Mouse (Mus musculus) spleen, postnatal 36 days (tissue): ENCODE measurements around the gene Zfp366.

Experiments
- DNase-seq, 2 experiments: peaks; one replicate each; pipeline ENCODE4 v3.0.0; 2022; ENCODE audit warnings: low spot score in 2 of 2, mixed read lengths in 1 of 2

The Zfp366 gene

DNA sequence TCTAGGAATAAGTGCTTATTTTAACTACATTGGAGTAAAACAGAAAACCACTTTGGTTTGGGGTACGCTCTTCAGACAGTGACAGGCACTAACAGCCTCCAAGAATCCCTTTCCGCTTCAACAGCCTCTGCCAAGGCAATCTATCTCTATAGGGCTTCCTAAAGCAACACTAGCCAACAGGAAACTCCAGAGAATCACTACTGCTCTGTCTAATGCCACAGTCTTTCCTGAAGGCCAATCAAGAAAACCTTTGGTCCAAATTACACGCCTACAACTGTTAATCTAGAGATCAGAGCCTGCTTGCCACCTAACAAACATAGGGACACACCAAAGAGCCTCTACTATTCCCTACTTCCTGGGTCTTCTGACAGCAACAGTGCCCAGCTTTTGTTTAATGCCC lies 42.2 kb downstream of the Zfp366 start:
- DNase-seq: no peak

DNA sequence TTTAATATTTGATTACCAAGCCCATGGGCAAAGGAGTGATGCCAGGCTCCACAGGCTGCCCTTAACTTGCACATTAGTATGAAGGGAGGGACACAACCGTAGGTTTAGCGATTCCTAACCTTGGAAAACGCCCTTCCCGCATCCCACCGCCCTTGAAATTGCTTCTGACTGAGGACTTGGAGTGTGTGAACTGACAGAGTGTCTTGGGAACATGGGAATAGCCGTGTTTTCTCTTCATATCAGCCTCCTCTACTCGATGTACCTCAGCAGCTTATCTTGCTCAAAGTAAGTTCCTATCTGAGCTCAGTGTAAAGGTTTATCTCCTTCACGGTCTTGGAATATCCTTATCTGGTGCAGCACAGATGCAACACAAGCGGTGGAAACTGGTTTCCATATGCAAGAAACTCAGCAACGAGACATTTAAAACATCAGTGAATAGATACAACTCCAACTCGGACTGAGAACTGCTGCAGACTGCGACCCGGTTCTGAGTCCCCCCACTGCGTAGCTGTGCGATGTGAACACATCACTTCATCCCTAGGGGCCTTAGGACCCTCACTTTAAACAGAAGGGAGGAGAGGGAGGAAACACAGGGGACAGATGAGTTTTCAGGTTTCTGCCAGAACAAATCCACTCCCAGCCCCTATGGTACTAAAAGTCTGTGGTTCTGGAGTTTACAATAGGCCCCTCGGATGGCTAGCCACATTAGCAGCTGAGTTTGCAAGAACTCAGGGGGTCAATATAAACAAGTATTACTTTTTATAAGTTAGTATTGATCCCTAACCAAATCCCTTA lies 43.0 kb downstream of the Zfp366 start:
- DNase-seq: no peak

DNA sequence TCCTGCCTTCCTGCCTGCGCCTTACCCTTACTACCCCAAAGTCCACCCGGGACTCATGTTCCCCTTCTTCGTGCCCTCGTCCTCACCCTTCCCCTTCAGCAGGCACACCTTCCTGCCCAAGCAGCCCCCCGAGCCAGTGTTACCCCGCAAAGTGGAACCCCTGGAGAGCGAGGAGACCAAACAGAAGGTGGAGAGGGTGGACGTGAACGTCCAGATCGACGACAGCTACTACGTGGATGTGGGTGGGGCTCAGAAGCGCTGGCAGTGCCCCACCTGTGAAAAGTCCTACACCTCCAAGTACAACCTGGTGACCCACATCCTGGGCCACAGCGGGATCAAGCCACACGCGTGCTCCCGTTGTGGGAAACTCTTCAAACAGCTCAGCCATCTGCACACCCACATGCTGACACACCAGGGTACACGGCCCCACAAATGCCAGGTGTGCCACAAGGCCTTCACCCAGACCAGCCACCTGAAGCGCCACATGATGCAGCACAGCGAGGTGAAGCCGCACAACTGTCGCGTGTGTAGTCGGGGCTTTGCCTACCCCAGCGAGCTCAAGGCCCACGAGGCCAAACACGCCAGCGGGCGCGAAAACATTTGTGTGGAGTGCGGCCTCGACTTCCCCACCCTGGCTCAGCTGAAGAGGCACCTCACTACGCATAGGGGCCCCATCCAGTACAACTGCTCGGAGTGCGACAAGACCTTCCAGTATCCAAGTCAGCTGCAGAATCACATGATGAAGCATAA lies 44.4 kb downstream of the Zfp366 start:
- DNase-seq: no peak

DNA sequence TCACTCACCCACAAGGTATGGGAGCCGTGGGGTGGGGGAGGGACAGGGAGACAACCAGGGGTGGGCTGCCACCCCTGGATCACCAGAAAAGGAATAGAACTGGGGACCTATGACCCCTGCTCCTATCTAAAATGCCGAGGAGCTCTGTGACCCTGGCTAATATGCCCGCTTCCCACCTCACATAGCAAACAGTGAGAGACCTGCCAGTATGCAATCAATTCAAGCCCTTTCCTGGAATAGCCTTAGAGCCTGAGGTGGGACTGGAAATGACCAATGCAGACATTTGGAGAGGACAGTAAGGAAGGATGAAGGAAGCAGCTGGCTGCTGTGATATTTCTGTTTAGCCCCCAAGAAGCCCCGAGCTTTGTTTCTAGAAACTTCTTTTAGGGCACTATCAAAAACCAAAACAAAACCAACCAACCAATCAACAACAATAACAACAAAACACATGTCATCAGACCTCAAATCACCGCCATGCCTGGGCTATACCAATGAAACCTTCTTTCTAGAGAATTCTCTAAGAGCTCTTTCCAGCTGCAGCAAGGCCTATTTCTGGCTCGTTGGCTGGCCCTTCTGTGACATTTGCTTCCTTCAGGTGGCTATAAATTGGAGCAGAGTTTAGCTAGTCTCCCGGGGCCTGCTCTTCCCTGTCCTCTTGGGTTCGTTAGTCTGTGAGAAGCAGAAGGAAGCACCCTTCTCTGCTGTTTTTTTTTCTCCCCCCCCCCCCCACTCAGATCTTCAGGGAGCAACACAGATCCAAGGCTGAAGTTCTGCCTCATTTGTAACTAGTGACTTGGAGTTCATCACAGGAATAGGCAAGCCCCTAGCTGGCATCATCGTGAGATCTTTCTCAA lies 45.2 kb downstream of the Zfp366 start:
- no peak for DNase-seq

DNA sequence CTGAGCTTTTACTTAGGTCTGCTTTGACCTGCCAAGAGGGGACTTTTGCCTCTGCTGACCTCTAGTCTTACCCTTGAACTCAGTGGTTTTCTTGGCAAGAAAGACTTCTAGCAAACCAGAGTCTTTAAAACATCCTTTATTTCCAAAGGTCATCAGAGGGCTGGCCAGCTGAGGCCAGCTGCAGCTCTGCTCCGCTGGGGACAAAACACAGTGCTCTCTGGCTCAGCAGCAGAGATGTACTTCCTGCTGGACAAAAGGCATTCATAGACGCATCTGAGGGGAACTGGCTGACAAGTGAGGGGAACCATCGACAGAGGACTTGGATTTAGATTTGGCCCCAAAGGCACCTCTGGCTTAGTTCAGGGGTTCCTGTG lies 45.9 kb downstream of the Zfp366 start:
- DNase-seq: peak in 1 of 2 experiments; percentile 11

DNA sequence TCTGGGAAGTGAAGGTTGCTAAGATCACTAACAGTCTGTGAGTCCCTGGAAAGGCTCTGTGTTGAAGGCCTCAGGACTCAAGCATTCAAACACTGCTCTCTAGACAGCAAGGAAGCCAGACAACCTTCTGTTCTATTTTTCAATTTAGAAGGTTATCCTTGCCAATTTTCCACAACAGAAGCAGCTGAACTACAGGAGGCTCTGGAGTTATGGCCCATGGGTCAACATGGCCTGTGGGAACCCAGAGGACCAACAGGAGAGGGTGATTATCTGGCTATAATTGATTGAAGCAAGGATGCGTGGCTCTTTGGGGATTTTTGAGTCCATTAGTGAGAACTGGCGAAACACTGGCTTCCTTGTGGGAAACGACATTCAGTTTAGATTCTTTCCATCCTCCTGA lies 48.7 kb downstream of the Zfp366 start:
- no peak for DNase-seq

DNA sequence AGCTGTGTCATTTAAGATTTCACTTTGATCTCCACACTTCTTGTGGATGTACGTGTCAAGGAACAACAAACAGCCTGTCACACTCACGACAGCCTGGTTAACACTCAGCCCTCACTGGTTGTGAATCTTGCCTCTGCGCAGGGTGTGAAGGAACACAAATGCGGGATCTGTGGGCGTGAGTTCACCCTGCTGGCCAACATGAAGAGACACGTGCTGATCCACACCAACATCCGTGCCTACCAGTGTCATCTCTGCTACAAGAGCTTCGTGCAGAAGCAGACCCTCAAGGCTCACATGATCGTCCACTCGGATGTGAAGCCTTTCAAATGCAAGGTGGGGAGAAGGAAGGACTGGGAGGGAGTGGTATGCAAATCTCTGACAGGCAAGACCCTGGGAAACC lies 49.3 kb downstream of the Zfp366 start:
- DNase-seq: no peak

DNA sequence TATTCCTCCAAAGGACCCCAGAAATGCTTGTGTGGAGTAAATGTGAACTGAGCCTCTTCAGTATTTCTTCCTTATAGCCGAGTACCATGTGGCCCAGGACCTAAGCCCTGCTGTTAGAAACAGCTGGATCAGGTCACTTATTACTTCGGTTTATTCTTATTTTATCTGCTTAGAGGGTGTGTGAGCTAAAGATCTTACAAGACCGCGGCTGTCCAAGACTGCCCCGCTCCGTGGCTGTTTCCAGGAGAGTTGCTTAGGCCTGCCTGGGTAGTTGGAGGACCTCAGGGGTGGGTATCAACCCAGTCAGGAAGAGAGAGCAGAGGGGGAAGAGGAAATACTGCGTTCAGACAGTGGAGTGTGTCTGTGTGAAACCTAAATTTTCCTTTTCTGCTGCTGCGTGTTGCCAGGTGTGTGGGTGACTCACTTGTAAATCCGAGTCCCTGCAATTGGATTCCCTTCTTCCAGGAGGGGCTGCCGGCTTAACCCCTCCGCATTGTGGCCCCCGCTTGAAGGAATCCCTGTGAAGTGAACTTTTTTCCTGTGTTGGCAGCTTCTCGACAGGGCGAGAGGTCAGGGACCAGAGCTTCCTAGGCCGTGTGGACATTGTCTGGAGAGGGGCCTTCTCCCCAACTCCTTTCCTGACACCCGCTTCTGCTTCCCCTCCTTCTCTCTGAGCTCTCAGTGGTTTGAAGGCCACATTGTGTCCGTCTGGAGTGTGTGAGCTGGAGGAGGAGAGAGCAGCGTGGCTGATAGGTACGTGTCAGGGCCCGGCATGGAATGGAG lies 51.0 kb downstream of the Zfp366 start:
- DNase-seq: no peak

DNA sequence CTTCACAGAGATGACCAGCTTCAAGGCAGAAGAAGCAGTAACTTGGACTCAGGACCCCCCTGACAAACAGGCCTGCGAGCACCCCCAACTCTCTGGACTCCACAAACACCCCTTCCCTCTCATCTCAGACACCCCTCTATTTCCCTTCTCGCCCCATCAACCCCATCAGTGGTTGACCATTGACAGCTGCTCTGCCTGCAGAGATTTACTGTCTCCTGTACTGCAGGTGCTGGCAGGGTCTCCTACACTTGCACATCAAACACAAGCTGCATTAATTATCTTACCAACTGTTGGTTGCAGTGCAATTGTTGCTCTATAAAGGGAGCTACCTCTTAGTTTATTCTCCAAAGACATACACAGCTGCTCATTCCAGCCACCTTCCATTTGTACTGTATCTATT lies 51.6 kb downstream of the Zfp366 start:
- no peak for DNase-seq

DNA sequence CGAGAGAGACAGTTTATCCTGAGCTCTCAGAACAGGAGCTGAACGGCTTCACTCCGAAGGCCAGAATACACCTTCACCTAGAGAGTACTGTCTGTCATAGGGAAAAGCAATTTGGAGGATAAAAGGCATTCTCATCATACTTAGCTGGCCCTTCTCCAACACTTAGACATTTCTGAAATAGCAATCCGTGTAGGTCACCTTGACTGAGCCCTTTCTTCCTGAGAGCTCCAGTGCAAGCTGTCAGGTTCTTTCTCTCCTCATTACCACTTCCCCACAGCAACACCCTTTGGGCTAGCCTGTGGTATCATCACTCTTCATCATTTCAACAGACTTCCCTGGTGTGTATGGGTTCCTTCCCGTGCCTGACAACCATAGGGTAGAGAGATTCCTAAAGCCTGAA lies 52.5 kb downstream of the Zfp366 start:
- DNase-seq: no peak

DNA sequence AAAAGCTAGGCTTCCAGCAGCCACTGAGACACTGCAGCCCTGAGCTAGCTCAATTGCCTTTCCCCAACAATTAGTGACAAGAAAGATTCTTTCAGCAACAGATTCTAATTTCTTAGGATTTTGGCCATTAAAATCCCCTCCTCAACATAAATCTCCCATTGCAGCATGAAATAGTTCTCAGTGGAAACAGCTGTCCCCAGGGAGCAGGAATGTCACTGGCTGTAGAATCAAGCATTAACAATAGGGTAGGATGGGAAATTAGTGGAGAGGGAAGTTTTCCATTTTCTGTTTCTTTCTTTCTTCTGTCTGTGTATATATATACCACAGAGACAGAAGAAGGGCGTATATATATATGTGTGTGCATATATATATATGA lies 53.2 kb downstream of the Zfp366 start:
- DNase-seq: no peak

DNA sequence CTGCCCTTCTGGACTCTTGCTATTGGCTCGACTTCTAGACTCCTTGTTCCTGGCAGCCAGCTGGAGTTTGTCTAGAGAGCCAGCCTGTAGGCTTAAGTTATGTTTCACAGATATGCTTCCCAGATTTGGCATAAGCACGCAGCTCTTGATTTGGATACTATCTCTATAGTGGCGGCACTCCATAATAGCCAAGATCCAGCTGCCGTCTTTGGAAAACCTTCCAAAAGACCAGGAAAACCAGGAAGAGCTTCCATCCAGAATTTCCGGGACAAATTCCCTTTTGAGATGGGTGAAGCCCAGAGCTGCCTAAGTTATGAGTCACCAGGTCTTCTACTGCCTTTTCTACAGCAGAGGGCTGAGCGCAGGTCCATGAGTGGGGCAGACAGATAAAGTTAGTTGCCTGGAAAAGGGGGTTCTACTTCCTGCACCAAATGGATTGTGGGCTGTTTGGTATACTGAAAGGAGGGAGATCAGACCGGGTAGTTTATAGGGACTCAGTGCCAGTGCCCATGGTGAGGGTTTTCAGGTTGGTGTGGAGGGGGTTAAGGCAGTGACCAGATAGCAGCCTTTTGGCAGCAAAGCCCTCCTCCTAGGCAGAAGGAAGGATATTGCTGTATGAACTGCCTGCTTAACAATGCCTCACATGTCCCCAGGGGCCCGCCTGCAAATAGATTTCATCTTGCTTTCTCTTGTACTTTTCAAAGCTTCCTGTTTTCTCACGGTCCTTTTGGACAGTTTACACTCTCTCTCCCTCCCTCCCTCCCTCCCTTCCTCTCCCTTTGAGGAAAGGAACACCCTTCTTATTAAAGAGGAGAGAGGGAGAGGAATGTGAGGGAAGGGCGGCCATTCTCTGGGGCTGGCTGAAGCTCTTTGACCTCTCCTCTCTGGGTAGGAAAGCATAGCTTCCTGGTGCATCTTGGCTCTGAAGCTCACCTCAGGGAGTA lies 53.9 kb downstream of the Zfp366 start:
- DNase-seq: peak; percentile 19 to 31

DNA sequence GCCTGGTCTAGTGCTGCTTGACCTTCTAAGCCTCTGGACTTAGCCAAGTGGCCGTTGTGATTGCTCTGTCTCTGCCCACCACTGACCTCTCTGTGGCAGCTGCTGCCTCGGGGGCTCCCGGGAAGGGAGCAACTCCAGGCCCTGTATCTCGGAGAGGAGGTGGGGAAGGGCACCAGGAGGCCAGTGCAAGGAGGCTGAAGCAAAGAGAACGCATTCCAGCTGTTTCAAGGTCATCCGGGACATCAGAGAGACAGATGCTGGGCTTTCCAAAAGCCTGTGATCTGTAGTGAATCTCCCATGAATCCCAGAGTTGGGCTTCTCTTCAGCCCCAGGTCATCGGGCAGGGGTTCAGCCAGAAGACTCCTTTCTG lies 54.5 kb downstream of the Zfp366 start:
- no peak for DNase-seq

DNA sequence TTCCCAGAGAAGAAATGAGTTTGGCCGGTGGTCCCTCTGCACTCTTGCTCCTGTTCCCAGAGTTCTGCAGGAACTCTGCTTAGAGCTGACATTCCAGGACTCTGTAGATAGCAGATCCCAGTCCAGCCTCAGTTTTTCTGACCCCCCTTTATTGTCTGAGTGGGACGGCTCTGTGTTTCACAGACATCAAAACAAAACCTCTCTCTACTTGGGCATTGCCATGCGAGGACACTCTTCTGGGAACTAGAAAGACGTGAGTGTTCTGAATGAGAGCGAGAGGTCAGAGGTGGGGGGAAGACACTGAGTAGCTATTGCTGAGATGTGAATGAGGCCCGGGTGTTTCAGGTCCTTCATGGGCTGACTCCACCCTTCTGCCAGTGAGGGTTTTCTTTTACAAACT lies 55.1 kb downstream of the Zfp366 start:
- DNase-seq: no peak

DNA sequence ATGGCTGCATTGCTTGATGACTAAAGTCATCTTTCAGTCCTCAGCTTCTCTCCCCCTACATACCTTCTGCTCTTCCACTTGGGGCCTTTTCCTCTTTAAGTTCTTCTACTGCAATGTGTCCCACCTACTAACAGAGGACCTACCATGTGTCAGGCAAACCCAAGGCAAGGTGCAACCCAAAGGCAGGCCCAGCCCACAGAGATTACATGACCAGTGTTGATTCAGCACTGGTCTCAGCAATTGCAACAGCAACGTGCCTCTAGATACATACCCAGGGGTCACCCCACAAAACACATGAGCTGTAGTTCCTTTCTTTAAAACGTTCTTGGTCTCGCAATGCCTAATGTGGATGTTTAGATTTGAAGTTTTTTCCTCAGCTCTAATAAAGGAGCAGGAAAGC lies 57.4 kb downstream of the Zfp366 start:
- DNase-seq: no peak

DNA sequence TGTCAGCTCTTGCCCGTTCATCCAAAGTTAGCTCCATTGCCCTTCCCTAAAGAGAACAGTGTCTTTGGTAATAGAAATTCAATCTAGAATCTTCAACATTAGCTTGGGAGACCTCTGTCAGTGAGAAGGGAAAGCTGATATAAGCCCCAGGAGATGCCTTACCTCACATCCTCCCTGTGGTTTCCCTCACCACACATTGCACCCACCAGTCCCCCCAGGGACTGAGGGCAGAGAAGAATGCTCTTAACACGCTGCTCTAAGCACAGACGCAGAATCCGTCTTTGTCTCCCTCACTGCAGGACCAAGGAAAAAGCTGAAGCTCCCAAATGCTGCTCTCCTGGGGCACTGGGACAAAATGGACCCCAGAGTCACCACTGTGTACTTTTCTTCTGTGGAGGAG lies 58.3 kb downstream of the Zfp366 start:
- peak; percentile 33 to 49 for DNase-seq

DNA sequence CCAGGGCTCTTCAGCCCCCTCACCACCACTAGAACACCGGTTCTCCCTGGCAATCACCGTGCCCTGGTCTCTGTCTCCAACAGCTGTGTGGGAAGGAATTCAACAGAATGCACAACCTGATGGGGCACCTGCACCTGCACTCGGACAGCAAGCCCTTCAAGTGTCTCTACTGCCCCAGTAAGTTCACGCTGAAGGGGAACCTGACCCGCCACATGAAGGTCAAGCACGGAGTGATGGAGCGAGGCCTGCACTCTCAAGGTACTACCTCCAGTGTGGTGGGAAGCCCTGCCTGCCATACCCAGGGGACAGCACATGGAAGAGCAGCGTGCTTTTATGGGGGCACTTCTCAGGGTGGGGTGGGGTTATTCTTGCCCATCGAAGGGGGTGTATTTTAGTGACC lies 59.2 kb downstream of the Zfp366 start:
- no peak for DNase-seq

DNA sequence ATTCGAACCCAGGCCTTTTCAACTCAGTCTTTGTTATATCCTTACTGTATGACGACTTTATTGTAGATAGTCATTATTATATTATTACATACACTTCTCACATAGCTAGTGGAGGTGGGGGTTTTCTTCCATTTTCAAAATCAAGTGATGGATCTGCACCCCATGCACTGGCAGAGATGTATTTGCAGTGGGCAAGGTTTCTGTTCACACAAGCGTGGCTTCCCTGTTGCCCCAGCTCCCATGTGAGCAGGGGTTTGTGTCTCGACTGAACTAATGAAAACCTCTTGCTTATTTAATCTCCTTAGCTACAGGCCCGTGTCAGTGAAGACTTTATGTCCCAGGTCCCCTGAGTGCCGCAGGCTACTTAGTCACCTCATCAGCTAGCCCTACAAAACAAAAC lies 59.8 kb downstream of the Zfp366 start:
- no peak for DNase-seq

DNA sequence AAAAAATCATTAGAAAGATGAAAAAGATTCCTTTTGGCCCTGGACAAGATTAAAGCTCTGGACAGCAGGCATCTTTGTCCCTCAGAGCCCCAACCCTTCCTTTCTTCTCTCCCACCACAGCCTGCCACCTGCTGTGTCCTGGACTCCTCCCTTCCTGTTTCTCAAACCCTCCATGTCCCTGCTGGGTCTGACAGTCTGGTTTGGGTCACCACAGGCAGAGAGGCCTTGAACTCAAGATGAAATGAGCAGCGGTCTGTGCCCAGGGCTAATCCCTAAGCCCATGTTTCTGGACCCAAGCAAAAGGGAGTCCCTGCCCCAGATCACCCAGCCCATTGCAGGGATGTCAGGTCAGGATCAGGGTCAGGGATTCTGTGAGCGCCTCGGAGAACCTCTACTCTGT lies 60.3 kb downstream of the Zfp366 start:
- DNase-seq: no peak

DNA sequence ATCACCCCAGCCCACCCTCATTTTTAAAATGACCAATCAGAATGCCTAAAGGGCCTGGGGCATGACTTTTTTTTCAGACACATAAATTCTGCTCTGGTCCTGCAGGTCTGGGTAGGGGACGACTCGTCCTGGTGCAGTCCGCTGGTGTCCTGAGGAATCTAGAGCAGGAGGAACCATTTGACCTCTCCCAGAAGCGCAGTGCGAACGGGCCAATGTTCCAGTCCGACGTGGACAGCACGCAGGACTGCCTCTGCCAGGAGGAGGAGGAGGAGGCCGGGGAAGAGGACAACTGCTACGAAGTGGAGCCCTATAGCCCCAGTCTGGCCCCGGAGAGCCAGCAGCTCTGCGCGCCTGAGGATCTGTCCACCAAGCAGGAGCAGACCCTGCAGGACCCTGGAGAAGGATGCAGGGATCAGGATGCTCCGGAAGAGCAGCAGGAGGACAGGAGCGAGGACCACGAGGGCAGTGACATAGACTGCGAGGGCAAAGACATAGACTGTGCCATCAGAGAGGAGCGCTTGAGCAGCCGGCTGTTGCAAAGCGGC lies 61.4 kb downstream of the Zfp366 start:
- DNase-seq: no peak
